Mouse (Mus musculus) forebrain, embryonic 14.5 days (tissue): ENCODE measurements at regions not wholly inside any gene's neighbourhood (a gene's known extent, or its start where the extent isn't known, plus 50 kb on each side); places are given as distances from the start of the nearest gene placed in this dataset.

Source experiments
- ATAC-seq: fragments of 200-750 bp; cut with Nextera tagmentation; 2 replicates; pipeline ENCODE4 v1.8.0; 2017; ENCODE audit warnings: mild to moderate bottlenecking, moderate library complexity
- DNase-seq: peaks from one replicate; pipeline ENCODE4 v3.0.0-alpha.2; 2015; ENCODE audit warnings: low spot score
- H3K27ac ChIP-seq: fragments of 300-500 bp; sonication (generic); 2 replicates; pipeline ENCODE4 v1.5.1; 2014; ENCODE audit warnings: low read depth, mild to moderate bottlenecking, control low read depth, low read length, moderate library complexity
- H3K27me3 ChIP-seq: fragments of 300-500 bp; sonication (generic); replicated peaks from 2 replicates; pipeline ENCODE4 v1.6.1; 2014; ENCODE audit warnings: low read length, control low read depth, mixed read lengths; ENCODE audit not compliant: control insufficient read depth, insufficient read depth
- H3K36me3 ChIP-seq: fragments of 300-500 bp; sonication (generic); 2 replicates; pipeline ENCODE4 v1.6.1; 2014; ENCODE audit warnings: low read length, control low read depth; ENCODE audit not compliant: control insufficient read depth, insufficient read depth
- H3K4me1 ChIP-seq: fragments of 300-500 bp; sonication (generic); 2 replicates; pipeline ENCODE4 v1.6.1; 2014; ENCODE audit warnings: antibody characterized with exemption, low read length, control low read depth; ENCODE audit not compliant: control insufficient read depth, insufficient read depth
- H3K4me2 ChIP-seq: fragments of 300-500 bp; sonication (generic); 2 replicates; pipeline ENCODE4 v1.6.1; 2014; ENCODE audit warnings: mild to moderate bottlenecking, control low read depth, low read length
- H3K4me3 ChIP-seq: fragments of 300-500 bp; sonication (generic); 2 replicates; pipeline ENCODE4 v1.5.1; 2014; ENCODE audit warnings: low read depth, low read length, control low read depth
- H3K9ac ChIP-seq: fragments of 300-500 bp; sonication (generic); 2 replicates; pipeline ENCODE4 v1.6.1; 2014; ENCODE audit warnings: mild to moderate bottlenecking, low read length, control low read depth, moderate library complexity
- H3K9me3 ChIP-seq: fragments of 300-500 bp; sonication (generic); replicated peaks from 2 replicates; pipeline ENCODE4 v1.6.1; 2016; ENCODE audit warnings: low read length, control low read depth, mixed read lengths; ENCODE audit not compliant: control insufficient read depth
- WGBS: fragments of 180-500 bp; shearing (Covaris S2); extraction: QIAGEN DNeasy Blood & Tissue Kit; methylation state at CpG from one replicate; pipeline ENCODE4 v1.1.7; 2014; 5-methylcytosine and 5-hydroxymethylcytosine counted together

- DNase-seq = no peak
- H3K4me2 ChIP-seq = no peak overlapping the region
- no peaks in the 10 kb centered on the region for H3K36me3 ChIP-seq
- H3K4me1 ChIP-seq = no peaks in the 10 kb centered on the region
- no peak overlapping the region for H3K9ac ChIP-seq
- H3K27ac ChIP-seq = no peak overlapping the region
- ATAC-seq = no peak
- H3K4me3 ChIP-seq = no peak overlapping the region
- H3K9me3 ChIP-seq = no peaks in the 10 kb centered on the region
- H3K27me3 ChIP-seq = no peaks in the 10 kb centered on the region
Observed at GRCm38 (mm10) chr10:103298907-103299306, 62.8 kb upstream of the Lrriq1 start.

DNA sequence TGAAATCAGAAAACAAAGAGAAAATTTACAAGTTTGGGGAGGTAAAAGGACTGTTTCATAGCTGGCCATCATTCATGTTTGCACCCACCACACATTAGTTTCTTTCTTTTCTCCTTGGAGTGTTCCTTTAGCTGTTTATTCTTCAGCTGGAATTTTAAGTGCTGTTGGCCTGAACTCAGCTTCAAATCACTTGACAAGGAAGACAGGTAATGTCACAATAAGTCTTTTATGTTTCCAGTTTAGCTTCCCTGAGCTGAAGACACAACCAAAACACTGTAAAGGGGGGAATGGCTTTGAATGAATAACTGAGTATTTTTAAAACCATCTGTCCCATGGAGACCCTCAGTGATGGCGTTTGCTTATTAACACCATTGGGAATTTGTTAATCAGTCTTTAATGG is 58.2 kb upstream of the Slc6a15 start:
- Histone ChIP-seq H3K9me3 (no peaks in the 10 kb centered on the region), H3K27ac (no peak overlapping the region), H3K4me1 (no peaks in the 10 kb centered on the region), H3K4me3 (no peak overlapping the region), H3K36me3 (no peaks in the 10 kb centered on the region), H3K27me3 (no peaks in the 10 kb centered on the region), H3K4me2 (no peak overlapping the region), H3K9ac (no peak overlapping the region)
- 50% methylated on average over 1 of the region's 1 CpGs for WGBS
- ATAC-seq (no peak), DNase-seq (peak; percentile 51)
